Mouse (Mus musculus) kidney, postnatal 25 days (tissue): ENCODE data around the gene Gm17334.
A peak's percentile ranks its signal among the peaks of the same experiment; 100 is the strongest.

Experiments used
- DNase-seq, 2 experiments: peaks; one replicate each; pipeline ENCODE4 v3.0.0; 2021; ENCODE audit warnings: mixed read lengths in 2 of 2

The Gm17334 gene

GRCm38 (mm10) chr11:53770125-53770791 is 2.7 kb downstream of the Gm17334 start:
- peak; percentile 75 to 85 for DNase-seq

DNA sequence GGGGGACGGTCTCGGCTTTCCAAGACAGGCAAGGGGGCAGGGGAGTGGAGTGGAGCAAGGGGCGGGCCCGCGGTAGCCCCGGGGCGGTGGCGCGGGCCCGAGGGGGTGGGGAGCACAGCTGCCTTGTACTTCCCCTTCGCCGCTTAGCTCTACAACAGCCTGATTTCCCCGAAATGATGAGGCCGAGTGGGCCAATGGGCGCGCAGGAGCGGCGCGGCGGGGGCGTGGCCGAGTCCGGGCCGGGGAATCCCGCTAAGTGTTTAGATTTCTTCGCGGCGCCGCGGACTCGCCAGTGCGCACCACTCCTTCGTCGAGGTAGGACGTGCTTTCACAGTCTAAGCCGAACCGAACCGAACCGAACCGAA is 3.2 kb downstream of the Gm17334 start, which contains the start of gene Irf1:
Irf1 (plus strand) TSS at position 255 of the 365 bp plus-strand sequence.
- DNase-seq, result peak; percentile 92 to 96

DNA sequence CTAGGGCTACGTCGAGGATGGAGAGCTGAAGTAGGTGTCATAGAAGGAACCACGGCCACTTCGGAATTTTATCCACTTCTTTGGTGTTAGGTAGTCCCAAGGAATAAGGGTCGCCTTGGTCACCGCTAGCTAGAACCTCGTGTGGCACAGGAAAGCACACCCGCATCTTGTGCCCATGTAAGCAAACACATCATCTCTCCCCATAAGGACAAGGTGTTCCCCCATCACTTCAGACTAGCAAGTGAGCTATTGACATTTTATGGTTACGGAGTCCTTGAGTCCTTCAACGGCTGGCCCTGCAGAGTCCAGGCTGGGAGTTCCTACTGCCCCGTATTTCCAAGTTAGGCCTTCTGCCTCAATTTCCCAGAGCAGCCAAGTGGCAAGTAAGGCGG is 3.8 kb downstream of the Gm17334 start:
- DNase-seq, result no peak

DNA sequence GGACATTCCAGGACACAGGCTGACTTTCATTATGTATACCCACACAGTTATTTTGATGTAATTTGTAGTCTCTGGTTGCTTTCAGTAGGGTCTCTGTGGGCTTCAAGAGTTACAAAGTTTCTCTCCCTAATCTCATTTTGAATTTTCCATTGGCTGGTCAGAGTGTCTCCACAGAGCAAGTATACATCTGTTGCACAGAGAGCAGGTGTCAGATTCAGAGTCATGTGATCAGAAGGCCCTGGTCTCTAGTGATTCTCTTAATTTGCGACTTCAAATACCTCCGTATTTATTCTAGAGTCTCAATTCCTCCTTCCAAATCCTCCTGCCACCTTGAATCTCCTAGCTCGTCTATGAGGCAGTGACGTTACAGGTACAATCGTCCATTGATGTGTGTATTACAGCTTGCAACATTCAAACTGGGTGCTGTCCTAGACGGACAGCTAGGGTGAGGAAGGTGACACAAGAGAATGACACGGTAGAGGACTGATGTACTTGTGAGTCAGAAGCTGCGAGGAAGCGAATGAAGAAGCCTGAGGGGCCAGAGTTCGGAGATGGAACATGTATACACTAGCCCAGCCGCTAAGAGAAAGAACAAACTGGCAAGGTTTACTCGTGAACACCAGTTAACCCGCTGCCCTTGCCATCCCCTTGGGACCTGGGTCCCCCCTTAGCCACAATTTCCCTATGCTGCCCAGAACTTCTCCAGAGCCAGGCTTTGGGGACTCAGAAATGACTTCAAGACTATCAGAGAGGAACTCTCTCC is 4.4 kb downstream of the Gm17334 start:
- no peak for DNase-seq

- no peak for DNase-seq
Observed at GRCm38 (mm10) chr11:53764581-53764980, 8.4 kb downstream of the Gm17334 start.

- DNase-seq, result peak; percentile 92 to 94
Observed at GRCm38 (mm10) chr11:53763496-53764140, 9.4 kb downstream of the Gm17334 start.

- peak; percentile 97 for DNase-seq
Observed at GRCm38 (mm10) chr11:53762827-53763495, 10.0 kb downstream of the Gm17334 start.

- DNase-seq, result no peak
Observed at GRCm38 (mm10) chr11:53762426-53762825, 10.6 kb downstream of the Gm17334 start.

DNA sequence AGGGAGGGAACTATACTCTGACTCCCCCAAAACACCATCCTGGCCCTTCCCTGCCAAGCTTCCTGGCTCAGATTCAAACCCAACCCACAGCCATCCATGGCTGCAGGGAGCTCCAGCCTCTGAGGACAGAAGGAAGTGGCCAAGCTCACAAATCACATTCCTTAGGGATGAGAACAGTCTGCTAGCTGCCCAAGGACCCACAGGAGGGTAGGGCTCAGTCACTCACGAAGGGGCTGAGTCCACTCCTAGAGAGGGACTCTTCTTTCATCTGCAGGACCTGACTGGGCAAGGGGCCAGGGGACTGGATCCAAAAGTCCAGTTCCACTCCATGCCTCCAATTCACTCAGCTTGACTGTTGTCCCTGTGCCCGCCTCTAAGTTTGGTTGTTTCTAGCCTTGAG is 11.2 kb downstream of the Gm17334 start:
- peak; percentile 96 to 97 for DNase-seq

- no peak for DNase-seq
Observed at GRCm38 (mm10) chr11:53761284-53761683, 11.7 kb downstream of the Gm17334 start.

GRCm38 (mm10) chr11:53759545-53760406 is 13.2 kb downstream of the Gm17334 start:
- DNase-seq, result no peak

GRCm38 (mm10) chr11:53758791-53759351 is 14.1 kb downstream of the Gm17334 start:
- peak in 1 of 2 experiments; percentile 58 for DNase-seq

DNA sequence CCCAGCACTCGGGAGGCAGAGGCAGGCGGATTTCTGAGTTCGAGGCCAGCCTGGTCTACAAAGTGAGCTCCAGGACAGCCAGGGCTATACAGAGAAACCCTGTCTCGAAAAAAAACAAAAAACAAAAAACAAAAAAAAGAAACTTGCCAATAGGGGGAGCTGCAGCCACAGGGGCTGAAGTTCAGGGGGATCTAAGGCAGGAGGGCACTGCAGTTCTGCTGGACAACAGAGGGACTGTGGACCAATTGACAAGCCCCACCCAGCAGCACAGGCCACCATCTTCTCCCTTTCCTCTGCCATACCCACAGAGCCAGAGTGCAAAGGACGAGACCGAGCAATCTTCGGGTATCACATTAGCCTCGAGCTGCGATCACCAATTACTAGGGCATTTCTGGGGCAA is 15.0 kb downstream of the Gm17334 start:
- DNase-seq, result peak in 1 of 2 experiments; percentile 51

DNA sequence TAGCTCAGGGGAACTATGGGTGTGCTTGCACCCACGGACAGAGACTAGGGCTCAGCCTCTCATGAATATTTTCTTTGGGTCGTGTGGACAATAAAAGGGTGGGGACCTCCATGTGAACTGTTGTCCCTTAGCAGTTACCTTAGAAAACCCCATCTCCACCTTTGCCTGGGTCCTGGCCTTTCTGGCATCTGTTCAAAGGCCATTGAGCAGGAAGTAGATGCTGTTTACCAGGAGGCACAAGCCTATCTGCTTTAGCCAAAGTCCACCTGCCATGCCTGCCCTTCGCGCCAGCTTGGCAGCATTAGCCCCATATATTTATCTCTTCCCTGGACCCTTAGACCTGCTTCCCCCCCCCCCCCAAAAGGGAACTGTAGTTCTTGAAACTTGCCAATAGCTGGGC is 15.4 kb downstream of the Gm17334 start:
- no peak for DNase-seq

DNA sequence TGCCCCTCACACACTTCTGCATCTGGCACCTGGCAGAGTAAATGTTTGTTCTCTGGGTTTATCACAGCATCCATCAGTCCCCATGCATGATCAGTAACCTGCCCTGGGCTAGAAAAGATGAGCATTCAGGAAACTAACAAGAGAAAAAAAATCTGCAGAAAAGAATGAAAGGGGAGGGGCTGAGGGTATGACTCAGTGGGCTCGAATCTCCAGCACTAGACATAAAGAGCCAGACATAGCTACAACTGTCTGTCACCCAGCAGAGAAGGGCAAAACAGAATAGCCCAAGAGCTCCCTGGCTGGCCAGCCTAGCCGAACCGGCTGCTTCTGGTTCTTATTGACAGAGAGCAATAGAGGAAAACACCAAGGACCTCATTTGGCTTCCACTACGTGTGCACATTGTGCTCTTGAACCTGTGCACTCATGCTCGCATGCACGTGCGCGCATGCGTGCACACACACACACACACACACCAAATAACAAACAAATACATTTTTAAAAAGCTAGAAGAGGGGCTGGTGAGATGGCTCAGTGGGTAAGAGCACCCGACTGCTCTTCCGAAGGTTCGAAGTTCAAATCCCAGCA is 17.9 kb downstream of the Gm17334 start:
- DNase-seq, result no peak

GRCm38 (mm10) chr11:53749716-53750352 is 23.2 kb downstream of the Gm17334 start:
- no peak for DNase-seq

GRCm38 (mm10) chr11:53749306-53749705 is 23.7 kb downstream of the Gm17334 start:
- DNase-seq, result no peak

GRCm38 (mm10) chr11:53748614-53749013 is 24.4 kb downstream of the Gm17334 start:
- no peak for DNase-seq

DNA sequence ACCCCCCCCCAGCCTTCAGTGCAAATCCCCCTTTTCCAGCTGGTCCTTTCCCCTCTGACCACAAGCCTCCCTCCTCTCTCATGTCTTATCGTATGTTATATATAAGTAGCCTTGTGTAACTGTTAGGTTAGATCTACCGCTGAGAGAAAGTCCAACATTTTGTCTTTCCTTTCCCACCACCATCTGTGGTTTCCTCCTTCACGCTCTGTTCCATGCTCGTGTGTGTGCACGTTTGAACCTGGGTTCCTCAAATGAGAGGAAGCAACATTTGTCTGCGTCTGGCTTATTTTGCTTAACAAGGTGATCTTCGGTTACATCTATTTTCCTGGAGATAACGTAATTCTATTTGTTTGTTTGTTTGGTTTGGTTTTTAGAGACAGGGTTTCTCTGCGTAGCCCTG is 25.0 kb downstream of the Gm17334 start:
- DNase-seq, result no peak

GRCm38 (mm10) chr11:53745260-53745659 is 27.7 kb downstream of the Gm17334 start:
- DNase-seq, result no peak

- DNase-seq, result no peak
Observed at GRCm38 (mm10) chr11:53742353-53742752, 30.6 kb downstream of the Gm17334 start.
